Mouse (Mus musculus) bone marrow macrophage, adult 2 months (primary cell): ENCODE measurements around the gene Olfr458.

Experiments
- CTCF ChIP-seq: IDR thresholded peaks from 2 replicates; pipeline ENCODE4 v1.5.1; 2012; ENCODE audit warnings: low read depth, mild to moderate bottlenecking, low read length, moderate library complexity
- POLR2A ChIP-seq: IDR thresholded peaks from 2 replicates; pipeline ENCODE4 v1.6.1; 2012; ENCODE audit warnings: mild to moderate bottlenecking, low read depth, low read length, borderline replicate concordance

- TF ChIP-seq POLR2A (no peak), CTCF (no peak)
These were observed 38.7 kb downstream of the Olfr458 start for GRCm38 (mm10) chr6:42426337-42426736.
